Mouse (Mus musculus): ENCODE measurements around the gene Dapk2. TPM values are rescaled to one million over a fixed set of nuclear protein-coding genes. Genes with fewer than 3 reads are reported as not detected.

Gene Dapk2
- total RNA-seq, 4 experiments from 2014 or later = 6.2 to 9.0 (median 8.1) TPM

GRCm38 (mm10) chr9:66237742-66238141 lies 79.7 kb downstream of the Dapk2 start:
- DNase-seq = no peak

DNA sequence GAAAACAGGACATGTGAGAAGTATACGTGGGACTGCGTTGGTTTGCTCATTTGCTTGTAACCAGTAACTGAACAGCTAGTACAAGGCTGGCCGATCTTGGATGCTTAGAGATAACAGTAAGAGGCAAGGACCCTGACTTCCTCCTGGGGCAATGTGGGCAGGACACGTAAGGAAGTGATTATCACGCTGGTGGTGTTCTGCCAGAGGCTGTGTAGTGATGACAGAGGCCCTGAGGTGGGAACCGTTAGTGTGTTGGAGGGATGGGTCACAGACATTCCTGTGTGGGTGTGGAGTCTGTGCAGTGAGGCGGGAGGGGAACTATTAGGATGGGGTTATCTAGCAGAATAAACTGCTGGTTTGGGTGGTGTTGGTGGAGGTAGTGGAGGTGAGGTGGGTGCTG lies 81.2 kb downstream of the Dapk2 start:
- no peak for DNase-seq

GRCm38 (mm10) chr9:66239691-66240090 lies 81.7 kb downstream of the Dapk2 start:
- DNase-seq = no peak

DNA sequence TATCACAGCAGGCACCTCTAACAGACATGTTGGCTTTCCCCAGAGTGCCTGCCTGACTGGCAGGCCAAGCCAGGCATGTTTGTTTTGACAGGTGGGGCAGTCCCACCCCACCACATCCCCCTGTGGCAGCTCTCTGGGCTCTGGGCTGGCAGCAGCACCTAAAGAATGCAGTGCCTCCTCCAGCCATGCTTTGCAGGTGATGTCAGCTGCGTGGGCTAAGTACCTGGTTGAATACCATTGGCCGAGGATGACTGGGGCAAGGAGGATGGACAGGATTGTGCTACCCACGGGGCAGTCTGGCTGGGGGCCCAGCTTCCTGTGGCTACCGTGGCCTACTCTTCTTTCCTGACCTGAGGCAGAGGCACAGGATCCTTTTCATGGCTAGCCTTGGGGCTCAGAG lies 82.5 kb downstream of the Dapk2 start:
- no peak for DNase-seq

DNA sequence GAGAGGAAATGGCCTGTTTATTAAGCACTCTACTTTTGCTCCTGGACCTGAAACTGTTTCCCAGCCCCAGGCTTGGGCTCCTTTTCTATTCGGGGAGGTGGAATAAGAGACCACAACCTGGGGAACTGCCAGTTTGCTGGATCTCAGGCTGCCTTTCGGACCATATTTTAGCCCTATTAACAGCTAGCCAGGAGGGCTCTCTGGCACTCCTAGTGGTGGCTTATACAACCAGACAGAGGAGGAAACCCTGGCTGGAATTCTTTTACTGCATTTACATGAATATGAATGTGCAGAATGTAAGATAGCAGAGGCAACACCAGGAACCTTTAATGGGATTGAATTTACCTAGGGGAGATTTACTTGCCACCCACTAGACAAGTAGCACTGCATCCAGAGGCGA lies 83.0 kb downstream of the Dapk2 start:
- DNase-seq = no peak

DNA sequence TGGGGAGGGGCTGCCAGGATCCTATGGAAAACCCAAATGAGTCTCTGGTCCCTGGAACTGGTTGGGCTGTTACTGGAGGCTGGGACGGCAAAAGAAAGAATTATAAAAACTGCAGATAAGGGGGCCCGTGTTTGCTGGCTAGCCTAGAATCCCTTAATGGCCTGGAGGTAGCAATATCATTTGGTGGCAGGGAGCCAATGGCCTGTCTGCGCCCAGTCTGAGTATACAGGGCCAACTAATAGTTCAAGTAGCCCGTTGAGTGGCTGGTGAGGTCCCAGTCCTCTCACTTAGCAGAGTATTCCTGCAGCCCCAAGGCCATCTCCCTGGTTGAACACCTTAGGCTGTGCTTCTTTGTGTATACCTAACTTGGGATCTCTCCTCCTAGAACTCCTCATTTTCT lies 83.7 kb downstream of the Dapk2 start:
- no peak for DNase-seq

GRCm38 (mm10) chr9:66243240-66243639 lies 85.2 kb downstream of the Dapk2 start:
- no peak for DNase-seq

DNA sequence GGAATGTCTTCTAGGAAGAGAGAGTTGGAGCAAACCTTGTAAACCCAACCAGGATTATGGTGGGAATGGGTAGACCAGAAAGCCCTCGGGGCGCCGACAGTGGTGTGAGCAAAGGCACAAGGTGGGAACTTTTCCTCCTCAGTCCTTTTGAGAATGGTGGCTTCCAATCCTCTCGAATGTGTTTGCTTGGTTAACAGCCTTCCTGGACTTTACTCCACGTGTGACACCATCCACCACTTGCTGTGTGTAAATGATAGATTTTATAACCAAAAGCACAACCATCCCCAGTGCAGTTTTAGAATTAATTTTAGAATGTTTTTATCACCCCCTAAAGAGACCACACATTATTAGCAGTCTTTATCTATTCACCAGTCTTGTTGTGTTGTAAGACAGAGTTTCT lies 86.1 kb downstream of the Dapk2 start:
- no peak for DNase-seq

DNA sequence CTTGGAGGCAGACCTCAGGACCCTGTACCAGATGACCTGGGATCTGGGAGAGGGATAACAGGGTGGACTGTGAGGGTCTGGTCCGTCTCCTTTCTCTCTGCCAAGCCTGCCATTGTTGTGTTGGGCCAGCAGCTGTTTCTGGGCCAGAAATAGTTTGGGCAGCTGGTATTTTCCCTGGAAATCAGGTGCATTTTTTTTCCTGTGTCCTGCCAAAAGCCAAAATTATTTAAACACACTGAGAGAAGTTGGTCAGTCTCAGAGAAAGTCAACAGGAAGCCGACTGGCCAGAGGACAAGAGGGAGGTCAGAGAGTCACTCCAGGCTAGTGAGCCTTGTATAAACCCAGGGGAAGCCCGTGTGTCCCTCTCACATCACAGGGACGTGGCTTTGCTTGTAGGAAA lies 87.7 kb downstream of the Dapk2 start:
- no peak for DNase-seq

DNA sequence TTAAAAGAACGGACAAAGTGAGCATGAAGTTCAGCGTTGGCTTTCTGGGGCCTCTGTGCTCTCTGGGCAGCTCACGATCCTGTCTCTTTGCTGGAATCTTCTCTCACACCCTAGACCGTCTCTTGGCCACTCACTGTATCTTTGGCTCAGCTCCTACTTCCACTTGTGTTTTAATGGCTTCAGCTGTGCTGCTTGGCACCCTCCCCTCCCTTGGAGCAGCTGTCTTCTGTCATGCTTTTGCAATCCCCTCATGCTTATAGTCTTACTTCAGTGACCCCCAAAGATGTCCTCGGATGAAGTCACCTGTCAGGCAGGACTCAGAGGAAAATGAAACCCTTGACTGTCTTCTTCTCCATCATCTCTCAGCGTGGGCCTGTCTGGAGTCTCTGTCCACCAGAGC lies 91.3 kb downstream of the Dapk2 start:
- DNase-seq = no peak

- DNase-seq = no peak
Measured at GRCm38 (mm10) chr9:66251159-66251691, 93.2 kb downstream of the Dapk2 start.

GRCm38 (mm10) chr9:66261741-66262140 lies 103.7 kb downstream of the Dapk2 start:
- DNase-seq = no peak

DNA sequence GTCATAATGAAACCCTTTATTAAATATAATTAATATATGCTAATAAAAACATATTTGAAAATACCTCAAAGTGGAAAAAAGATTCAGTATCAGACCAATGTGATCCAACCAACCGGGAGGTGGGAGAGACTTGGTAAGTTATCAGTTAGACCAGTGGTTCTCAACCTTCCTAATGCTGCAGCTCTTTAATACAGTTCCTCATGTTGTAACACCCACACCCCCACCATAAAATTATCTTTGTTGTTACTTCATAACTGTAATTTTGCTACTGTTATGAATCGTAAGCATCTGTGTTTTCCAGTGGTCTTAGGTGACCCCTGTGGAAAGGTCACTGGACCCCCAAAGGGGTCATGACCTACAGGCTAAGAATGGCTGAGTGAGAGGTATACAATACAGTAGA lies 105.7 kb downstream of the Dapk2 start:
- DNase-seq = no peak

- no peak for DNase-seq
Measured at GRCm38 (mm10) chr9:66265645-66266044, 107.6 kb downstream of the Dapk2 start.

DNA sequence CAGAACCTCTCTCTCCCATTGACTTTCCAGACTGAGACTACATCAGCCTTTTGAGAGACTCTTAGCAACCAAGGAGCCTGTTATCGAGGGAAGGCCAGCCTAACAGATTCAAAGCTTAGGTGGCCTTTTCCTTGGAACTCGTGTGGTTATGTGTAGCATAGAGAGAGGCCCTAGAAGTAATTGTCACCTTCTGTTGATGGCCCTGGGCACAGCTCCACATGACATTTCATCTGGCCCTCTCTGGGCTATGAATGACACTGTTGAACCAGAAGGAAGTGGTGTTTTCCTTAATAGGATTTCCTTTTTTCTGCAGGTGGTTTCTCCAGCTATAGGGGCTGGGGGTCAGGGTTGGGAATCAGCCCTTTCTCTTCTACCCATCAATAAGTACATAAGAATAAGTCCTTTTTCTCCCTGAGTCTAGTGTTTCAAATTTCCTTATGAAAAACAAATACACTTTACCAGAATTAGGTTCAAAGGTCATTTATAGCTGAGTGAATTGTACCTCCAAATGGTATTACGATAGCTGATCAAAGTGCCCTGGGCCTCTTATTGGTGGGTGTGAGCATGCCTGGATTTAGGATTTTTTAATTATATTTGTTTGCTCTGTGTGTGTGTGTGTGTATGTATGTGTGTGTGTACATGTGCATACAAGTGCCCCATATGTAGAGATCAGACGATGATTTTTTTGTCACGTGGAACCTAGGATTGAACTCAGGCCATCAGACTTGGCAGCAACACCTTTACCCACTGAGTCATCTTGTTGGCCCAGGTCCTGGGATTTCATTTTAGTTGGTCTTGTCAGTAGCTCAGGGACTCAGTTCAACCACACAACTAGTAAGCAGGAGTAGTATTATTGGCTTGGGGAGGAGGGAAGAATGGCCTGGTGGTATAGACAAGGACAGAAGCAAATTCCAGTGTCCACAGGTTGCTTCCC lies 108.5 kb downstream of the Dapk2 start:
- DNase-seq = no peak

DNA sequence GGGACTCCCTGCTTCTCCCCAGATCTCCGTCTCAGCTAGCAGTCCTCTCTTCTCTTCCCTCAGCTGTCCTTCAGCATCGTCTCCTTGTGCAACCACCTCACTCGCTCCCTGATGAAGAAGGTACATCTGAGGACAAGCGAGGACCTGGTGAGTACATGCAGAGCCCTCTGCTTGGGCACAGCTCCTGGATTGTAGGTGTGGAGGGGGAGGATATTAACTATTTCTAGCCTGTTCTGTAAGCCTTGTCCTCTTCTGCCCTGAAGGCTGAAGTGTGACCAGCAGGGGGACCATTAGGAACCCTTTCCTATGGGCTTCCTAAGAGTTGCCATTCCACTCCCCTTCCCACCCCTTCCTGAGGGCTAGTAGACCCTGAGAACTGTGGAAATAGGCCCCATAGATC lies 110.8 kb downstream of the Dapk2 start:
- no peak for DNase-seq

DNA sequence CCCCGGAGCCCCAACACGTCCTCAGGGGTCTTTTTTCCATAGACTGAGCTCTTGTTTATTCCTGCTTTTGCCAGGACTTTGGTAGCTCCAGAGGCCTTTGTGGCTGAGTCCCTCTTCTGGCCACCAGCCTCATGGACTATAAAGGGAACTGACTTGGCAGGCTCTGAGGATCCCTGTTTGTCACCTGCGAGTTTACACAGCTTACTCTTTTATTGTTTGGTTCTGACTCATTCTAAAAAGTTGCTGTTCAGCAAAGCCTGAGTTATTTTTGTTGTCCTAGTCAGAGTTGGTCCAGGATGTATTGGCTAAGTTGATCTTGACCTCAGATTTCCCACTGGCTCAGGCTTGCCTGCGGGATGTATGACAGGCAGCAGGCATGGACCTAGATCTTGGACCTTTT lies 112.0 kb downstream of the Dapk2 start:
- DNase-seq = no peak

- DNase-seq = no peak
Measured at GRCm38 (mm10) chr9:66271726-66272125, 113.7 kb downstream of the Dapk2 start.

DNA sequence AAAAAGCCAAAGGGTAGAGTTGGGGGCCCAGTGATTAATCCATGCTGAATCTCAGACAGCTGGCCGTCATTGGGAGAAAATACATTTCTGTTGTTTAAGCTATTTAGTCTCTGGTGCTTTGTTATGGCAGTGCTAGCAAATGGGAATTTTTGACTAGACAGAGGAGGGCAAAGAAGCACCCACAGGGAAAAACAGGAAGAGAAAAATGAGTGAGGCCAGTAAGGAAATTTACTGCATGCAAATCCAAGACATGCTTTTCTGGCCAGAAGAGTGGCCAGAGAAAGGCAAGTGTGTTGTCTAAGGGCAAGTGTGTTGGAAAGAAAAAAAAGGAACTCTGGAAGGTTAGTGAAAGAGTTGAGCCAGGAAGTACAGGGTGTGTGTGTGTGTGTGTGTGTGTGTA lies 115.6 kb downstream of the Dapk2 start:
- DNase-seq = no peak

DNA sequence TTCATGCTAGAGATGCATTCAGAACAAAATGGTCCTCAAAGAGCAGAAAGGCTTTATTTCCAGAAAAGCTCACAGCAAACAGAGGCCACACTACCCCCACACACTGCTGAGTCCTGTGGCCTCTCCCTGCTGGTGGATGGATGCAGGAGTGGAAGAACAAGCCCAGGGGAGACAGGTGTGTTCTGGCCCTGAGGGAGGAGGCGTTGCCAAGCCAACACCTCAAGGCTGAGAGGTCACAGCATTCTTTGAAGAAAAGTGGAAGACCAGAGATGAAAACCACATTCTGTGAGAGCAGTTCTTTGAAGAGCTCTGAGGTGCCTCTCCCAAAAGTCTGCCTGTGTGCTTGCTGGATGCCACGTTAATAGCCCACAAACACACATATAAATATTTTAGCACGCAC lies 116.6 kb downstream of the Dapk2 start:
- DNase-seq = no peak

DNA sequence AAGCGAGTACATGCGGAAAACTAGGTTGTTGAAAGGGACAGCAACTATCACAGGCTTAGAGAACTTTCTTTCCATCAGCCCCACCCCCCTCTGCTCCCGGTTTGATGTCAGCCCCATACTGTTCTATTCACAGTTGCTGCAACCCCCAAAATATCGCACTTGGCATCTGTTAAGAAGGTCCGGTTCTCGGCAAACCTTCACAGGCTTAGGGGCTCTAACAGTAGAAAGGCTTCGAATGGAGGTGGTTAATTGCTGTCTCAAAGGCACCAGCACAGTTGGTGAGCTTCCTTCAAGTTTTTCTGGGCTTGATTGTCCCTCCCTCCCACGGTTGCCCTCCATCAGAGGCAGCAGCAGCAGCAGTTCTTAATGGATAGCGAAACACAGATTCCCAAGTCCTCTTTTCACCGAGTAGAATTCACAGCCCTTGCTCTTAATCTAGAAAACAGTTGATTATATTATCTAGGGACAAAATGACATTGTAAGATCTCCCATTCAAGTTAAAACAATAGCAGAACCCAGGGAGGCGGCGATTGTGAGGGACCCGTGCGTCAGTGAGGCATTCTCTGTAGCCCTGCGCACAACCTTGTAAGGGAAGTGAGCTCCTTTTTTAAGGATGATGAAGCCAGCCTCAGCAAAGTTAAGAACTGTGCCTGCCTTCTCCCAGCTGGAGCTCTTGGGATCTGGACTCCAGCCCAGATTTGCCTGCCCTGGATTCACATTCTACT lies 117.4 kb downstream of the Dapk2 start:
- no peak for DNase-seq

- DNase-seq = no peak
Measured at GRCm38 (mm10) chr9:66276062-66276461, 118.0 kb downstream of the Dapk2 start.

GRCm38 (mm10) chr9:66276697-66277385 lies 118.8 kb downstream of the Dapk2 start:
- peak; percentile 69 for DNase-seq

Data from adrenal gland, adult 8-10 months (tissue).